Mouse (Mus musculus) monocyte, adult 2 months (primary cell): ENCODE data around the gene Vmn2r56.
A peak's percentile ranks its signal among the peaks of the same experiment; 100 is the strongest.
"Not testable (repeated sequence)": the region's sequence is repeated elsewhere in the genome, so short reads cannot be mapped to it uniquely, and the experiment has no call there.

Source experiments
- DNase-seq, 2 experiments: peaks; one replicate each; pipeline ENCODE4 v3.0.0; 2022; ENCODE audit warnings: low spot score in 2 of 2, low read depth in 1 of 2

Vmn2r56 gene

GRCm38 (mm10) chr7:12734904-12735303 is at the start of gene Vmn2r56:
TSS of gene Vmn2r56 (minus strand) at chr7:12735004.
- DNase-seq: no peak

DNA sequence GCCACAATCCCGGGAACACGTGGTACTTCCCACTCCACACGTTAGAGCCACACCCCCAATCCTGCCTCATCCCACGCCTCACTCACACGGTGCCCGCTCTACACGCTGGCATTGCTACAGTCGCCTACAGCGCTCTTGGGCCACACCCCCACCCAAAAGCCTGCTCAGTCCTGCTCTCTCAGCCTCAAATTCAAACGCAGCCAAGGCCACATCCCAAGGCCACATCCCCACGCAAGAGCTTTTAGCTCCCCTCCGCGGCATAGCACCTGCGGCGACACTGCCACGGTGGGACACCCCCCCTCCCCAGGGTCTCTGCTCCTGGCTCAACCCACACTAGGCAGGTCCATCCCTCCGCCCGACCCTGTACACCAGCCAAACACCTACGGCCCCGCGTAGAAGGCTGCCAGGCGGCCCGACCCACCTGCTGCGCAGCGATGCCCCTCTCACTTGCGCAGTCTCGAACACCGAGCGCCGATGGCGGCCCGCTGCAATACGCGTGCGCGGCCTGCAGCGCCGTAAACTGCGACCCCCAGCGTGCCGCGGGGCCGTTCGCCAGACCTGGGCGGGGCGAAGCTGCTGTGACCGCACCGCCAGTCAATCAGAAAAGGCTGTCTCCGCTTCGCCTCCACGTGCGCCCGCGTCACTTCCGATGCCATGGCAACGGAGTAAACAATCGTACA is 45.5 kb upstream of the Vmn2r56 start:
- DNase-seq: peak in 1 of 2 experiments; percentile 41

DNA sequence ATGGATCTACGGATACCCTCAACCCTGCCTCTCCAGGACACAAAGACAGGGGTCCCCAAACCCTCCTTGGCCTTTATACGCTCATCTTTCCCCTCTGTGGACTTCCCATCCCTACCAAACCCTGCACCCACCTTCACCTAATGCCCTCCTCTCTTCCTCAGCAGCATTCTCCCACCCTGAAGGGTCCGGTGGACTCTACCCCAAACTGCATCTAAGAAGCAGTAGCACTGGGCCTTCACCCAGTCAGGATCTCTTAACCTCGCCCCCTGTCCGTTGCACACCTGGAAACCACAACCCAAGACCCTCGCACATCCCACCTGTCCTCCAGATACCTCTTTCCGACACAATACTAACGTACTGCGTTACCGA is 45.0 kb upstream of the Vmn2r56 start:
- no peak for DNase-seq

DNA sequence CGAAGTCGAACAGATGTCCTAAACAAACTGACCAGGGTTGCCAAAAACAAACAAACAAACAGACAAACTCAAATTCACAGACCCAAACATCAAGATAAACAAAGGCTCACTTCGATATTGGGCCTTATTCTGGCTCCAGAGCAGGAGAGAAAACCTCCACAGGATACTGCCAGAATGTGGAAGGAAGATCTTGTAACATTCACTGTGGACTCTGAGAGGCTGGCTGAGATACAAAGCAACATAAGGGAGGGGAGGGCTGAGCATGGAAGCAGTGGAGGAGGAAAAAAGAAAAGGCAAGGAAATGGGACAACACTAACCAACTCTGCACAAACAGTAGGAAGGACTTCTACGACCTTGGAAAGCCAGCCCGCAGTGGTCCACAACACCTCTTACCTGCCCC is 44.3 kb upstream of the Vmn2r56 start:
- no peak for DNase-seq

DNA sequence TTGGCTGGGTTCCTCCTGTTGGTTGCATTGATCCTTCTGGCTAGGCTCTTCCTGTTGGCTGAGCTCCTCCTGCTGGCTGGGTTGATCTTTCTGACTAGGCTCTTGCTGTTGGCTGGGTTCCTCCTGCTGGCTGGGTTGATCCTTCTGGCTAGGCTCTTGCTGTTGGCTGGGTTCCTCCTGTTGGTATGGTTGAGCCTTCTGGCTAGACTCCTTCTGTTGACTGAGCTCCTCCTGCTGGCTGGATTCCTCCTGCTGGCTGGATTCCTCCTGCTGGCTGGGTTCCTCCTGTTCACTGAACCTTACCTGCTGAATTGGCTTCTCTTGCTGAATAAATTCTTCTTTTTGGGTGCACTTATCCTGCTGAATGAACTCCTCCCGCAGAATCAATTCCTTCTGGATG is 39.8 kb upstream of the Vmn2r56 start:
- DNase-seq: no peak

GRCm38 (mm10) chr7:12774111-12774510 is 39.3 kb upstream of the Vmn2r56 start:
- DNase-seq: no peak

- DNase-seq: no peak
Measured at GRCm38 (mm10) chr7:12749431-12750198, 14.8 kb upstream of the Vmn2r56 start.

DNA sequence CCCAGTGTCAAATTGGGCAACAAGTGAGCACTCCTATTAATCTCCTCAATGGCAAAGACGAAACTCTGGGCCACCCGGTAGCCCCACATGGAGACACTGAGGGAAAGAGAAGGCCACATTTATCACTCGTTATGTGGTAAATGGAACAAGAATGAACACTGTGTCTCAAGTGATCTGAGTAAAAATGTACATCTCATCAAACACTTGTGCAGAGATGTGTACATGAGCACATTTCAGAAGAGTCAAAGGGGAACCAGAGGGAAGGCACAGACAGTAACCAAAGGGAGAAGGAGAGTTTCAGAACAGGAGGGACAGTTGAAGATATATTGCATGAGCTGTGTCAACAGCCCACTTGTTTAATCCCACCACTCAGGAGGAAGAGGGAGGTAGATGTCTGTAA is 49.9 kb downstream of the Vmn2r56 start, which contains the start of gene Vmn2r55:
Gene Vmn2r55 (minus strand): TSS at position 101 of the 400 bp plus-strand sequence.
- DNase-seq: not testable (repeated sequence)

DNA sequence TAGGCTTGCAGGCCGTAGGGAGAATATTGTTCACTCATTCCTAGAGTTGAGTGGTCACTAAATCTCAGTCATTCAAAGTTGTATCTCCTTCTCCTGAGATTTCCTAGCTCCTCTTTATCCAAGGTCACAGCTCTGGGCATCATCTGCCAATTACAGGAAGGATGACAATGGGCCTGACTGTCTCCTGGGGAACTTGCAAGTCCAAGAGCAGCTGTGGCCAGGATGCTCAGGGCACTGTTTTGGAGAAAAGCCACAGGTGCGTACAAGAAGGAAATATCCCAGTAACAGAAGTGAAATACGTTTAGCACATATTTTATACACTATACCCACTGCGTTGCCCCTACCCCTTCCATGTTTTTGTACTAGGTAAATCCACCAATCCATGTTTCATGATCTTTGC is 94.6 kb downstream of the Vmn2r56 start, which contains the start of gene Vmn2r54:
Gene Vmn2r54 (minus strand): TSS at position 101 of the 400 bp plus-strand sequence.
- not testable (repeated sequence) for DNase-seq
